Mouse (Mus musculus) left cerebral cortex, adult 11 months (tissue): ENCODE data around the gene Ganc.

ENCODE experiments used
- DNase-seq: peaks from one replicate; pipeline ENCODE4 v3.0.0; 2022; ENCODE audit warnings: low spot score

The Ganc gene

DNA sequence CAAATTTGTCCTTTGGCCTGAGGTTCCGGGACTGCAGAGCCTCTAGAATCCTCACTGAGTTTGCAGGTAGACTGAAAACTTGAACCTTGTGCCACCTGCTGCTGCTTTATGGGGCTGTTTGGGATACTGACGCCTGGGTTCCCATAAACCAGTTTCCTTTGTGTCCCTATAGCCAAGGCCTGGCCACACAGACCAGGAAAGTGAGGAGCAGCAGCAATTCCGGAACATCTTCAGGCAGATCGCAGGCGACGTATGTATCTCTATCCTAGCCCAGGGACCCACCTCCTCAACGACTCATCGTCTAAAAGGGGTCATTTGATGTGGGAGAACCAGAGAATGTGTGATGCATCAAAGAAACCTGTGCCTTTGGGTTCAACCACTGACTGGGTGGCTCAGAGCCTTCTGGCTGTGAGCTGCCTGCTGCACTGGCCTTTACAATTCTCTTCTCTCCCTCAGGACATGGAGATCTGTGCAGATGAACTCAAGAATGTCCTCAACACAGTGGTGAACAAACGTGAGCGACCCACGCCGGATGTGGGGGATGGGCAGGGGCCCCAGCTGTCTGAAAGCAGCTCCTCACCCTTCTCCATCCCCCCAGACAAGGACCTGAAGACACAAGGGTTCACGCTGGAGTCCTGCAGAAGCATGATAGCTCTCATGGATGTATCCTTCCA, 98.4 kb downstream of the Ganc start:
- DNase-seq, result no peak

DNA sequence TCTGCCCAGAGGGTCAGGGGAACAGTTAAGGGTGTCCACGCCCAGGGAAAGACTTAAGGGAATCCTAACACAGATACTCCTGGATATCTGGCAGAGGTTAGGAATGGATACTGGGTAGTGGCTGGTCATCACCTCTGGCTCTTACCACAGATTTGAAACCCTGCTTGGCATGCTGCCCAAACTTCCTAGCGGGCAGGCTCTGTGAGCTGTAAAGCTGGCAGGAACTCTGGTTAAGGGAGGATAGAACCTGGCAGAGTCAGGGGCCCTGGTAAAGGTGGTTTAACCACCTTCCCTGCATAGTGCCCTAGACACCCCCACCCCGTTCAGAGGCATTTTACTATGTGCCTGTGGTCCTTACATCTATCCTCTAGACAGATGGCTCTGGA, 98.9 kb downstream of the Ganc start:
- no peak for DNase-seq

GRCm38 (mm10) chr2:120503094-120503493, 99.4 kb downstream of the Ganc start:
- DNase-seq, result no peak

- DNase-seq, result no peak
Measured at GRCm38 (mm10) chr2:120503992-120504391, 100.3 kb downstream of the Ganc start.
